Mouse (Mus musculus) cortical plate, adult 2 months (tissue): ENCODE measurements around the gene Olfr419.

ENCODE experiments used
- CTCF ChIP-seq: fragments of 200-500 bp; IDR thresholded peaks from 2 replicates; pipeline ENCODE4 v1.5.1; 2011; ENCODE audit warnings: mild to moderate bottlenecking, control low read depth, low read length; ENCODE audit not compliant: insufficient read depth; ENCODE audit errors: extremely low read depth
- POLR2A ChIP-seq: fragments of 200-500 bp; IDR thresholded peaks from 2 replicates; pipeline ENCODE4 v1.6.1; 2011; ENCODE audit warnings: mild to moderate bottlenecking, low read length, control low read depth; ENCODE audit not compliant: insufficient read depth; ENCODE audit errors: extremely low read depth

- TF ChIP-seq POLR2A (no peak), CTCF (no peak)
These were observed 39.6 kb downstream of the Olfr419 start for GRCm38 (mm10) chr1:174212286-174212685.
